Mouse (Mus musculus) heart, adult 11 months (tissue): ENCODE measurements around the gene Cs.

Source experiments
- DNase-seq: peaks from one replicate; pipeline ENCODE4 v3.0.0; 2022

Cs gene

DNA sequence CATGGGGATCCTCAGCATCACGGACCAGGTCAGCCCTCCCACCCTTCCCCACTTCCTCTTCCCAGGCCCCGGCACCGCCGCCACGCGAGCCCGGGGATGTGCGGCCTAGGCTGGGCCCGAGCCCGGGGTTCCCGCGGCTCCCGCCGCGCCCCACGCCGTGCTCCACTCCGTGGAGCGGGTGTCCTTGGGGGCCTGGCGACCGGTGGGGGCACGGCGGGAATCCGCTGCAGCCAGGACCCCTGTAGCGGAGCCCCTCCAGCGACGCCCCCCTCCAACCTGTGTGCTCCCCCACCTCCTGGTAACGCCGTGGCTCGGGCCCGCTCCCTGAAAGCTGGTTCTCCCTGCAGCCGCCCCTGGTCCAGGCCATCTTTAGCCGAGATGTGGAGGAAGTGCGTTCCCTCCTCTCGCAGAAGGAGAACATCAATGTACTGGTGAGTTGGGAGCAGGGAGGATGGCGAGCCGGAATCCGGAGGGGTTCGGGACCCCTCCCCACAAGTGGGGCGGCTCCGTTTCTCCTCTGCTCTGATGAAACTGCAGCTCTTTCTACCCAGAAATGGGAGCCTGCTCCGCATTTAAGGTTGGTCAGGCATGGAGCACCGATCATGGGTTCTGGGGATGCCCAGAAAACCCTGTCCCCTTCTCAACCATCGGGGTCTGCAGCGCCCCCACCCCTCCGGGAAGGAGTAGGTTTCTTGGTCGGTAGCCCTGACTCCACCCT lies 39.8 kb downstream of the Cs start:
- peak; percentile 96 for DNase-seq

- peak; percentile 85 for DNase-seq
These were observed 40.5 kb downstream of the Cs start for GRCm38 (mm10) chr10:128377940-128378448.

DNA sequence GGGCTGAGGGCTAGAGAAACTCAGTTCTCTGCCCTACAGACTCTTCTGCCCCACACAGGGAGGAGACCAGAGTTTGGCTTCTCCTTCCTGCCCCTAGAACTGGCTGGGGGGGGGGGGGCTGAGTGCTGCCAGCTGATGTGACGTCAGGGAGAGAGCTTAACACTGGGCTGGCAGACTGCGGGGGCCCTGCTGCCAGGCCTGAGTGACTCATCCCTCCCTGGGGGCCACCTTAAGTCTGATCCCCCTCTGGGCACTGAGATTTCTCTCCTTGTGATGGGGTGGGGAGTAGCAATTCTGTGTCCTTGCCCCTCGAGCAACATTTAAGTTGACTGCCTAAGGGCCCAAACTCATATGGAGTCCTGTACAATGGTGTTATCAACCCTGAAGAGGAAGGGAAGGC lies 40.9 kb downstream of the Cs start:
- peak; percentile 87 for DNase-seq

DNA sequence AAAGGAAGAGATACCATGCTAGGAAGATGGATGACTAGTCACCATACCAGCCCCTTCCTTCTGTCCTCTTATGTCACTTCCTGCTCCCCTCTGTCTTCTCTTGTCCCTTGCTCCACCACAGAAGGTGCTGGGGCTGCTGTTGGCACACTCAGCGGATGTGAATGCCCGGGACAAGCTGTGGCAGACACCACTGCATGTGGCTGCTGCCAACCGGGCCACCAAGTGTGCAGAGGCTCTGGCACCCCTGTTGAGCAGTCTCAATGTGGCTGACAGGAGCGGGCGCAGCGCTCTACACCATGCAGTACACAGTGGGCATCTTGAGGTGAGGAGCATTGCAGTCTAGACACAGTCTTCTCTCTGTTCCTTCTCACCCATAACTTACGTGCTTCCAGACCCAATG lies 41.7 kb downstream of the Cs start:
- peak; percentile 95 for DNase-seq

DNA sequence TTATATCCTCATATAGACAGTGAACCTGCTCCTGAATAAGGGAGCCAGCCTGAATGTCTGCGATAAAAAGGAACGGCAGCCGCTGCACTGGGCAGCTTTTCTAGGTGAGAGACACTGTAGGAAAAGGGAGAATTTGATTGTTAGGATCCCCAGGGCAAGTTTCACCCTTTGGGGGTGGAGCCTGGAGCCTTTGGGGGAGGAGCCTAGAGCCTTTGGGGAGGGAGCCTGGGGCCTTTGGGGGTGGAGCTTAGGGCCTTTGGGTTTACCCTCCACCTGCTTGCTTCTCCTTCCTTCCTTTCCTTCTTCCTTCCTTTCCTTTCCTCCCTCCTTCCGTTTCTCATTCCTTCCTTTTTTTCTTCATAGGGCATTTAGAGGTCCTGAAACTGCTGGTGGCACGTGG lies 43.0 kb downstream of the Cs start:
- no peak for DNase-seq

GRCm38 (mm10) chr10:128382482-128382881 lies 44.9 kb downstream of the Cs start:
- peak; percentile 76 for DNase-seq

GRCm38 (mm10) chr10:128385902-128386301 lies 48.4 kb downstream of the Cs start:
- DNase-seq: no peak

DNA sequence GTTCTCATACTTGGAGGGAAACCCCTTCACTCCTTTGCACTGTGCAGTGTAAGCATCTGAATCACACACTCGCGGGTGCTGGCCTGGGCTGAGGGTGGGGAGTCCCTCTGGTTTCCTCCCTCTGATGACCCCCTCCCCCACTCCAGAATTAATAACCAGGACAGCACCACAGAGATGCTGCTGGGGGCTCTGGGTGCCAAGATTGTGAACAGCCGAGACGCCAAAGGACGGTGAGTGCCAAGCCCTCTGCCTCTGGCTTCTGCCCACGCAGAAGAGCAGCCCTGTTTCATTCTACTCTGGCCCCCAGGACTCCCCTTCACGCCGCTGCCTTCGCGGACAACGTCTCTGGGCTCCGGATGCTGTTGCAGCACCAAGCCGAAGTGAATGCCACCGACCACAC lies 51.4 kb downstream of the Cs start:
- no peak for DNase-seq

GRCm38 (mm10) chr10:128389570-128389969 lies 52.0 kb downstream of the Cs start:
- DNase-seq: no peak

GRCm38 (mm10) chr10:128390366-128390765 lies 52.8 kb downstream of the Cs start:
- no peak for DNase-seq

DNA sequence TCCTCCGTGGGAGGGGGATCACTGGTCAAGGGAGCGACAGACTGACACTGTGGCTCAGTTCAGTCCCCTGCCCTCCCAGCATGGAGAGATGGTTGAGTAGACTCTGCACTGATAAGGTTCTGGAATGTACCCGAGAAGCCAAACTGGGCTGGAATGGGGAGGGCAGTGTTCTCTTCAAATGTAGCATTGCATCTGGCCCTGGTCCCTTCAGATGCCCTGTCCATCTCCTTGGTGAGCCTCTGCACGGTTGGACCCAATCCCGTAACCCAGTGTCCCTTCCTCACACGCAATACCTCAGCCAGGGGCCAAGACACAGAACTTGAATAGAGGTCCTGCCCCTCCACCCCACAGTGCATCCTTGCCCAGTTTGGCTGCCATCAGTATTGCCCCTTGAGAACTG lies 54.3 kb downstream of the Cs start:
- DNase-seq: peak; percentile 96

DNA sequence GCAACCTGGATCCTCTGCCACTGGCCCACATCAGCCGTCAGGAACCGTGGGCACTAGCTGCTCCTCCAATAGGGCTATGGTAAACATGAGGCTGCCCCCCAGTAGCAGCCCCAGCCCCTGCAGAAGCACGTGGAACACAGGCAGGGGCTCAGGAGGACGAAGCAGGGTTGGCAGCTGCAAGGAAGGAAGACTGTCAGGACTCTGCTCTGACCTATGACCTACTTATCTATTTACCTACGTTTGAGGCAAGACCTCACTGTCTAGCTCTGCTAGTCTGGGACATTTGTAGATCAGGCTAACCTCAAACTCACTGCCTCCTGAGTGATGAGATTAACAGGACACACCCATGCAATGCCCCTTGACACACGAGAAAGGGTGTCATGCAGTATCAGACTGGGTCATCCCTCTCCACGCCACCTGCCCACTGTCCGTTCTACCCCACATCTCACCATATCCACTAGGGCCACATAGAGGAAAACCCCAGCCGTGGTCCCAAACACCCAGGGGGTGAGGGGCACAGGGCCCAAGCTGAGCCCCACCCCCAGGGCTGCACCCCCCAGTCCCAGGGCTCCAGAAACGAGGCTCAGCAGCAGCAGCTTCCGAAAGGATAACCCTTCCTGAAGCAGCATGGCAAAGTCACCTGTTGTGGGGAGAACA lies 58.6 kb downstream of the Cs start:
- DNase-seq: peak; percentile 90

DNA sequence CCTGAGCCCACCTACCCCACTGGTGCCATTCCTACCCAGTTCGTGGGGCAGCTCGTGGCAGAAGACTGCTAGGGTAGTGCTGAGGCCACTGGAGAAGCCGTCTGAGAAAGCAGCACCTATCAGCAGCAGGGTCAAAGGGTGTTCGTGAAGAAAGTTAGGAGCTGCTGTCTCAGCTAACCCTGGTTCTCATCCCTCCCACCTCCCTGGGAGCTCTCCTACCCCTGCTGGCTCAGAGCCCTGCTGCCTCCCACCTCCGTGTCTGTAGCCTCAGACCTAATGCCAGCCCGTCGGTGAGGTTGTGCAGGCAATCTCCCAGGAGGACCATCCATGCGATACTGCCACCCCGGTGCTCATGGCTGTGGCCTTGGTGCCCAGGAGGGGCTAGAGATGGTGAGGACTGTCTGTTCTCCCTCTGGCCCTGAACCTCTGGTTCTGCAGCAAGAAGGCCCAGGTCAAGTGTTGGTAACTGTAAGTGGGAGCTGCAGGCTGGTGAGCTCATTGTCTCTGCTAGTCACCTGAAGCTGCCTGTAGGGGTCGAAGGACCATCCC lies 59.3 kb downstream of the Cs start:
- DNase-seq: no peak

GRCm38 (mm10) chr10:128397466-128397865 lies 59.9 kb downstream of the Cs start:
- DNase-seq: peak; percentile 93

DNA sequence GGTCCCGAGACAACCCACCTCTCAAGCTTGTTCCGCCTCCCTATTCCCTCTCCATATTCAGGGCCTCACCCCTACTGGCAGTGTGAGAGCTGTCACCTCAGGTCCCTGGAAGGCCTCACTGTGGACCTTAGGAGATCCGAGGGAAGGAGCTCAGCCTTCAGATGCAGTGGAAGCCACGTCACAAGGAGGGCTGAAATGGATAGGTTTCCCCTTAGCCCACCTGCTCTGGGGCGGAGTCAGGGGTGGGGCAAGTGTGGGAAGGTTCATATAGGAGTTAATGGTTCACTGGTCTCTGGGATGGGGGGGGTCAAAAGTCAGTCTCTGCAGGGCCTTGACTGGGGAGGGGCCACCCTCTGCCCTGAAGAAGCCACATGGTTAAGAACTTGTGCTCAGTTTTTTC lies 62.8 kb downstream of the Cs start:
- DNase-seq: no peak

DNA sequence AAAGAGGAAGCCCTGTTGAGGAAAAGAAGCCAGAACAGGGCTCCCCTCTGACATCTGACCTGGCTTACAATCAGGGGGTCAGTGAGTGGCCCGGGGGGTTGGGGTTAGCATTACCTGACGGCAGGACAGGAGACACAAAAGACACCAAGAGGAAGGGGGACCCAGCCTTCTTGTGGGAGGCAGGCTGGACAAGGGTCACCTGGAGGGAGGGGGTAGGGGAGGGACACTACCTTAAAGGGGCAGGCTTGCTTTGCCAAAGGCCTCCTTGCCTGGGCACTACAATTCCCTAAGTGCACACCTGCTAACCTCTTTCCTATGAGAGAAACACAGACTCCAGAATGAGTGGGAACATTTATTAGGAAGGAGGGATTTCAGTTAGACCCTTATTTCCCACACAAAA lies 63.5 kb downstream of the Cs start, which contains the start of gene Slc39a5:
Gene Slc39a5 (minus strand): TSS at position 174 of the 400 bp plus-strand sequence.
- DNase-seq: no peak

DNA sequence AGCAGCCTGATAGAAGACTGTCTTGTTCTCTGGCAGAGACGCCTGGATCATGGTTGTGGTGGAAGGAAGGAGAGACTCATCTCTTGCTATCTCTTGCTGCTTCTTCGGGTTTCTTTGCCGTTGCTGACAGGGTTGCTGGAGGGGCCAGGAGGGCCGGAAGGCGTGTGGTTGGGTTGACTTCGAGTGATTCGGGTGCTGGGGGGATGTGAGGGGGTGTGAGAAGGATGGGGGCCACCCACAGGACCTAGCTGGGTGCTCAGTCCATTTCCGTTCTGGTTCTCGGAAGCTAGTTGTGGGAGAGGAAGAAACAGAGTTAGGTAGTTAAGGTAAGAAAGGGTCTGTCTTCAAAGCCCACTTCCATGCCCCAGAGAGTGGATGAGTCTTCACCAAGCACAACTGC lies 64.1 kb downstream of the Cs start:
- no peak for DNase-seq

GRCm38 (mm10) chr10:128403931-128404330 lies 66.4 kb downstream of the Cs start:
- DNase-seq: no peak

GRCm38 (mm10) chr10:128408591-128409535 lies 71.3 kb downstream of the Cs start:
- DNase-seq: peak; percentile 96

GRCm38 (mm10) chr10:128409692-128410559 lies 72.4 kb downstream of the Cs start:
- peak; percentile 100 for DNase-seq

GRCm38 (mm10) chr10:128410560-128410845 lies 73.0 kb downstream of the Cs start:
- DNase-seq: no peak
